Mouse (Mus musculus) limb, embryonic 10.5 days (tissue): Measurements from ENCODE around the gene Zkscan1. TPM values are rescaled to one million over a fixed set of nuclear protein-coding genes. Genes with fewer than 3 reads are reported as not detected.
A peak's percentile ranks its signal among the peaks of the same experiment; 100 is the strongest.

ENCODE experiments used
- DNase-seq: peaks from one replicate; pipeline ENCODE4 v3.0.0-alpha.2; 2017; ENCODE audit warnings: low spot score
- H3K27ac ChIP-seq: fragments of 300-500 bp; sonication (generic); 2 replicates; pipeline ENCODE4 v1.5.1; 2016; ENCODE audit warnings: mild to moderate bottlenecking
- H3K27me3 ChIP-seq: fragments of 300-500 bp; sonication (generic); 2 replicates; pipeline ENCODE4 v1.6.1; 2016; ENCODE audit warnings: low read depth, mild to moderate bottlenecking; ENCODE audit not compliant: poor library complexity, severe bottlenecking
- H3K36me3 ChIP-seq: fragments of 300-500 bp; sonication (generic); 2 replicates; pipeline ENCODE4 v1.6.1; 2016; ENCODE audit warnings: mild to moderate bottlenecking, moderate library complexity
- H3K4me1 ChIP-seq: fragments of 300-500 bp; sonication (generic); 2 replicates; pipeline ENCODE4 v1.6.1; 2016
- H3K4me3 ChIP-seq: fragments of 300-500 bp; sonication (generic); 2 replicates; pipeline ENCODE4 v1.5.1; 2016; ENCODE audit warnings: mild to moderate bottlenecking, moderate library complexity
- H3K9me3 ChIP-seq: fragments of 300-500 bp; sonication (generic); replicated peaks from 2 replicates; pipeline ENCODE4 v1.6.1; 2016; ENCODE audit warnings: mild to moderate bottlenecking
- WGBS: fragments of 180-500 bp; shearing (Covaris S2); methylation state at CpG from one replicate; pipeline ENCODE4 v1.1.7; 2016; 5-methylcytosine and 5-hydroxymethylcytosine counted together
- polyA plus RNA-seq: library from polyadenylated mRNA; unstranded; fragments of >200 nt; fragmentation: Nextera tagmentation; extraction: Ambion mirVana; gene quantifications from 2 replicates; pipeline ENCODE4 v1.2.1, GENCODE M21; 2016

Zkscan1 gene
- polyA plus RNA-seq, 1 experiment from 2014 or later, result 29.4 TPM

DNA sequence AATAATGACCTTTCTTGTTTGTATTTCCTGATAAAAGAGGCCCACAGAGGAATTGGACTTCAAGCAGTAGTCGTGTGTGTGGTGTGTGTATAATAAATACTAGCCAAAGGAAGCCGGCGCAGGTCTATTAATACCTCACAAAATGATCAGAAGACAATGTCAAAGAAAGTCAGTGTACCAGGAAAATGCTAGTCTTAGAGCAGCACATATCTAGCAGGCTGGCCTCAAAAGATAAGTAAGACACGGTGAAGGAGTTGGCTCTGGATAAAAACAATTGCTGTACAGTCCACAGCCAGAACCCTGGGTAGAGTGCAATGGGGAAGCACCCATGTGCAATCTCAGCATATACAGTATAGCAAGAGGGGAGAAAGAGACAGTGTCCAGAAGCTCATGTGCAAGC, 52.4 kb downstream of the Zkscan1 start:
- 88% methylated on average over 4 of the region's 4 CpGs for WGBS
- H3K36me3 ChIP-seq, result peaks cover 45% of the 10 kb centered on the region
- DNase-seq, result no peak
- no peaks in the 10 kb centered on the region for H3K4me1 ChIP-seq
- H3K27me3 ChIP-seq, result no peaks in the 10 kb centered on the region
- no peak overlapping the region for H3K27ac ChIP-seq
- H3K4me3 ChIP-seq, result no peak overlapping the region
- H3K9me3 ChIP-seq, result no peaks in the 10 kb centered on the region

DNA sequence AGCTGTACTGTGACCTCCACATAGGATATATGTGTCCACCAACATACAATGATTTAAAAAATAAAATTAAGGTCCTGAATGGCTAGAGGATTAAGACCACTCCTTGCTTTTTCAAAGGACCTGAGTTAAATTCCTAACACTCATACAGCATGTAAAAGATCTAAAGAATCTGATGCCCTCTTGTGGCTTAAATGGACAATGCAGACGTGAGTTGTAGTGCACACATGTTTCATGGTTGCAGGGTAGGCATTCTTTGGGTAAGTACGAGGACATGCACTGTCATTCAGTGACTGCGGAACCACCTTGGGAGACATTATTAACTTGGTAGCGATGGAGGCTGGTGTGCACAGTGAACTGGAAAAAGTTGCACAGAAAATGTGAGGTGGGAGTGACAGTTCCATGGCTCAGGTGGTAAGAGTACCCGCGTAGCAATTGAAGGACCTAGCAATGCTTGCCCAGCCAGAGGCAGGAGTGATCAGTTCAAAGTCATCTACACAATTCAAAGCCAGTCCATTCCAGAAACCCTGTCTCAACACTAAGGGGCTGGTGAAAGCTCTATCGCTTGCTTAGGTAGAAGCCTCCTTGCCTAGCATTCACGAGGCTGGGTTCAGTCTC, 53.2 kb downstream of the Zkscan1 start:
- Histone ChIP-seq H3K27me3 (no peaks in the 10 kb centered on the region), H3K36me3 (peaks cover 44% of the 10 kb centered on the region), H3K27ac (no peak overlapping the region), H3K4me3 (no peak overlapping the region), H3K4me1 (no peaks in the 10 kb centered on the region), H3K9me3 (no peaks in the 10 kb centered on the region)
- DNase-seq, result no peak
- WGBS, result 66% methylated on average over 8 of the region's 8 CpGs

DNA sequence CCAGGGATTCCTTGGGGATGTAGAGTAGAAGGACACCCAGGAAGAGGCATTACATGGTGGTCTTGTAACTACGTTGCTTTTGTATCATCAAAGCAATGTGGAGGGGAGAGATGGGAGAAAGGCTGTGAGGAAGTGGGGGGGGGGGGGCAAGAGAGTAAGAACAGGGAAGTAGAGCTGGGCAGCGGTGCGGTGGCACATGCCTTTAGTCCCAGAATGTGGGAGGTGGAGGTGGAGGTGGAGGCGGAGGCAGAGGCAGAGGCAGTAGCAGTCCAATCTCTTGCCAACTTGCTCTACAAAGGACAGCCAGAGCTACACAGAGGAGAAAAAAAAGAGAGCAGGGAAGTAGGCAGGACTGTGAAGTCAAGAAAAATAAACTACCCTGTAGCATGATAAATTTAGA, 53.7 kb downstream of the Zkscan1 start:
- Histone ChIP-seq H3K36me3 (peaks cover 44% of the 10 kb centered on the region), H3K27ac (no peak overlapping the region), H3K4me3 (no peak overlapping the region), H3K27me3 (no peaks in the 10 kb centered on the region), H3K9me3 (no peaks in the 10 kb centered on the region), H3K4me1 (no peaks in the 10 kb centered on the region)
- 81% methylated on average over 4 of the region's 4 CpGs for WGBS
- no peak for DNase-seq

DNA sequence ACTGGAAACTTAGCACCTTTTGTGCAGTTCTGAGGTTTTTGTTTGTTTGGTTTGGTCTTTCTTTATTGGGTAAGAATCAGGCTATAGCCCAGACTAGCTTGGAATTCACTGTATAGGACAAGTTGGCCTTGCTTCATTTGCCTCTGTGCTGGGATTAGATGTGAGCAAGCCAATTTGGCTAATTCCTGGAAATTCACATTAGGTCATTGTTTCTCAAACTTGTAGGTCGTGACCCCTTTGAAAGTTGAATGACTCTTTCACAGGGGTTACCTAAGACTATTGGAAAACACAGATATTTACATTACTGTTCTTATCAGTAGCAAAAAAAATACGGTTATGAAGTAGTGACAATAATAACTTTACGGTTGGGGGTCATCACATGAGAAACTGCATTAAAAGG, 69.5 kb downstream of the Zkscan1 start:
- Histone ChIP-seq H3K27ac (peak overlapping the region; percentile 99), H3K4me3 (peak overlapping the region; percentile 82), H3K9me3 (no peaks in the 10 kb centered on the region), H3K36me3 (peaks cover 38% of the 10 kb centered on the region), H3K4me1 (peaks cover 9% of the 10 kb centered on the region), H3K27me3 (no peaks in the 10 kb centered on the region)
- no peak for DNase-seq
- WGBS, result 90% methylated on average over 3 of the region's 3 CpGs

- DNase-seq, result peak; percentile 87
- H3K27me3 ChIP-seq, result no peaks in the 10 kb centered on the region
- peaks cover 12% of the 10 kb centered on the region for H3K4me1 ChIP-seq
- H3K4me3 ChIP-seq, result peak within 1 kb of the TSS; percentile 82
- H3K27ac ChIP-seq, result peak within 1 kb of the TSS; percentile 99
- WGBS, result under 1% methylated on average over 31 of the region's 31 CpGs
- no peaks in the 10 kb centered on the region for H3K9me3 ChIP-seq
- H3K36me3 ChIP-seq, result peaks cover 33% of the 10 kb centered on the region
Measured at GRCm38 (mm10) chr5:138155443-138155976, 70.6 kb downstream of the Zkscan1 start, which contains the start of gene Zfp113. Zfp113 (minus strand) TSS chr5:138155744.

Other genes starting within 250 kb of the Zkscan1 start
- gene Pilra, start 248.8 kb upstream of the Zkscan1 start, polyA plus RNA-seq, result 0.34 and 0.39 TPM in 2 replicates
- not detected in 2 replicates for gene Pilrb1, start 227.0 kb upstream of the Zkscan1 start, polyA plus RNA-seq
- not detected in 2 replicates for gene Pilrb2, start 213.3 kb upstream of the Zkscan1 start, polyA plus RNA-seq
- not detected in 2 replicates for gene Cyp3a13, start 163.5 kb upstream of the Zkscan1 start, polyA plus RNA-seq
- 0.04 TPM in 1 of 2 replicates, not detected in the other for gene Gjc3, start 122.0 kb upstream of the Zkscan1 start, polyA plus RNA-seq
- gene Azgp1, start 103.6 kb upstream of the Zkscan1 start, polyA plus RNA-seq, result not detected in 2 replicates
- gene Smok3a, start 63.8 kb upstream of the Zkscan1 start, polyA plus RNA-seq, result not detected in 2 replicates
- not detected in 2 replicates for gene Smok3b, start 63.7 kb upstream of the Zkscan1 start, polyA plus RNA-seq
- not detected in 2 replicates for gene Smok3c, start 31.9 kb upstream of the Zkscan1 start, polyA plus RNA-seq
- gene Zscan21, start 31.8 kb downstream of the Zkscan1 start, polyA plus RNA-seq, result 87.1 and 97.2 TPM in 2 replicates
- 29.7 and 36.3 TPM in 2 replicates for gene Zfp113, start 70.7 kb downstream of the Zkscan1 start, polyA plus RNA-seq
- 381 and 386 TPM in 2 replicates for gene Cops6, start 76.0 kb downstream of the Zkscan1 start, polyA plus RNA-seq
- 26.4 and 32.0 TPM in 2 replicates for gene Ap4m1, start 86.9 kb downstream of the Zkscan1 start, polyA plus RNA-seq
- gene Mcm7, start 87.3 kb downstream of the Zkscan1 start, polyA plus RNA-seq, result 384 and 399 TPM in 2 replicates
- 133 and 145 TPM in 2 replicates for gene Taf6, start 102.4 kb downstream of the Zkscan1 start, polyA plus RNA-seq
- gene Cnpy4, start 102.4 kb downstream of the Zkscan1 start, polyA plus RNA-seq, result 54.6 and 60.4 TPM in 2 replicates
- gene Mblac1, start 109.2 kb downstream of the Zkscan1 start, polyA plus RNA-seq, result 6.6 and 9.5 TPM in 2 replicates
- not detected in 2 replicates for gene Nxpe5, start 140.8 kb downstream of the Zkscan1 start, polyA plus RNA-seq
- gene Lamtor4, start 170.4 kb downstream of the Zkscan1 start, polyA plus RNA-seq, result 35.4 and 39.7 TPM in 2 replicates
- 5.4 and 6.3 TPM in 2 replicates for gene BC037034, start 178.9 kb downstream of the Zkscan1 start, polyA plus RNA-seq
- 3.3 and 3.7 TPM in 2 replicates for gene Gal3st4, start 187.8 kb downstream of the Zkscan1 start, polyA plus RNA-seq
- gene Gm43720, start 194.9 kb downstream of the Zkscan1 start, polyA plus RNA-seq, result 0.08 and 0.18 TPM in 2 replicates
- gene Gpc2, start 194.9 kb downstream of the Zkscan1 start, polyA plus RNA-seq, result 36.5 and 54.3 TPM in 2 replicates
- gene Stag3, start 195.2 kb downstream of the Zkscan1 start, polyA plus RNA-seq, result 4.7 and 6.7 TPM in 2 replicates